Mouse (Mus musculus): ENCODE measurements around the gene Wdr20. TPM values are rescaled to one million over a fixed set of nuclear protein-coding genes. Genes with fewer than 3 reads are reported as not detected.

Wdr20 gene
- polyA plus RNA-seq, 1 experiment = 12.6 TPM

DNA sequence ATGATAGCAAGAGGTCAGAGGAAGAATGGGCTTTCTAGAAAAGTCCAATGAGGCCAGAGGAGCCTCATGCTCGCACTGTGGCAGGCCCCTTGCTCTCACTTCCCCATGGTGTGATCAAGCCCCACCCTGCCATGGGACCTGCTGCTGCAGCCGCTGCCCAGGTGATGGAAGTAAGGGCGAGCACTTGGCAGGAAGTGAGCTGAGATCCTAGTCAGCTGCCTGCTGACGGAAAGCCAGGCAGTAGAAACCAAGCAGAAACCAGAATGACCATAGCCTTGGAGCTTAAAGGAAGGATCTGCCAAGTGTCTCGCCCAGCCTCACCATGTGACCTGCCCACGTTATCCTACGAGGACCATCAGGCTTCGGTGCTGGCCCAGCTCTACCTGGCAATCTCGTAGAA lies 75.4 kb downstream of the Wdr20 start:
- Histone ChIP-seq H3K79me2 (ENCODE audit: control insufficient read depth, insufficient read depth) (no peaks in the 10 kb centered on the region), H3ac (ENCODE audit: control insufficient read depth, insufficient read length, low read depth) (no peak overlapping the region), H3K27me3 (ENCODE audit: control insufficient read depth, insufficient read depth, insufficient read length) (no peaks in the 10 kb centered on the region), H3K4me3 (ENCODE audit: insufficient read depth, poor library complexity, severe bottlenecking) (no peak overlapping the region), H3K79me3 (ENCODE audit: low read depth) (no peaks in the 10 kb centered on the region), H3K36me3 (ENCODE audit: control insufficient read depth, insufficient read depth) (no peaks in the 10 kb centered on the region)
- TF ChIP-seq USF1 (IDR thresholded peaks at IDR 0.05; ENCODE audit: low read depth) = no peak
- no peak for TF ChIP-seq FOSL1 (IDR thresholded peaks at IDR 0.05; ENCODE audit: insufficient read depth, low read length, poor library complexity, severe bottlenecking)
- no peak for TF ChIP-seq CEBPB (IDR thresholded peaks at IDR 0.05; ENCODE audit: low read depth)
- no peak for TF ChIP-seq MYOG (IDR thresholded peaks at IDR 0.05; ENCODE audit: control insufficient read depth, extremely low read depth, insufficient read length)
- no peak for TF ChIP-seq MAX (IDR thresholded peaks at IDR 0.05)
- no peak for TF ChIP-seq MYOD1 (IDR thresholded peaks at IDR 0.05; ENCODE audit: control insufficient read depth, insufficient read length, low read depth)
- TF ChIP-seq CTCF (IDR thresholded peaks at IDR 0.05; ENCODE audit: control insufficient read depth, insufficient read depth, insufficient read length) = no peak

DNA sequence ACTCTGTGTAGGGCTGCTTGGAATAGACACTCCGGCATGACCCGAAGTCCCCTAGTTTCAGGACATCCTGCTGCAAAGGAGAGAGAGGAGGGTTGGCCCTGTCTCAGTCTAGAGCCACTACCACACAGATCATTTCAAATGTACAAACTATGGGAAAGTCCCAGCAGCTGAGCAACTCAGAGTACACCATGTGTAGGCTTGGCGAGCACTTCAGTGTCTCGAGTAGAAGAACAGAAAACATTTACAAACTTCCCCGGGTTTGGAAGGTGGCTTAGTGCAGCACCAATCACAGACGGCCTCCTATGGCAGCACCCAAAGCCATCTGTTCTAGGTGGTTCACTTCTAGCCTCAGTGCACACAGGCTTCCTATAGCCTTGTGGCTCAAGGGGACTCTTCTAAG lies 75.9 kb downstream of the Wdr20 start:
- H3K4me3 ChIP-seq (ENCODE audit: insufficient read depth, poor library complexity, severe bottlenecking) = no peak overlapping the region
- H3K79me3 ChIP-seq (ENCODE audit: low read depth) = no peaks in the 10 kb centered on the region
- H3K27me3 ChIP-seq (ENCODE audit: control insufficient read depth, insufficient read depth, insufficient read length) = no peaks in the 10 kb centered on the region
- no peak overlapping the region for H3ac ChIP-seq (ENCODE audit: control insufficient read depth, insufficient read length, low read depth)
- no peaks in the 10 kb centered on the region for H3K79me2 ChIP-seq (ENCODE audit: control insufficient read depth, insufficient read depth)
- no peak for TF ChIP-seq FOSL1 (IDR thresholded peaks at IDR 0.05; ENCODE audit: insufficient read depth, low read length, poor library complexity, severe bottlenecking)
- no peak for TF ChIP-seq USF1 (IDR thresholded peaks at IDR 0.05; ENCODE audit: low read depth)
- no peak for TF ChIP-seq MYOD1 (IDR thresholded peaks at IDR 0.05; ENCODE audit: control insufficient read depth, insufficient read length, low read depth)
- TF ChIP-seq CEBPB (IDR thresholded peaks at IDR 0.05; ENCODE audit: low read depth) = no peak
- no peak for TF ChIP-seq CTCF (IDR thresholded peaks at IDR 0.05; ENCODE audit: control insufficient read depth, insufficient read depth, insufficient read length)
- H3K36me3 ChIP-seq (ENCODE audit: control insufficient read depth, insufficient read depth) = no peaks in the 10 kb centered on the region

DNA sequence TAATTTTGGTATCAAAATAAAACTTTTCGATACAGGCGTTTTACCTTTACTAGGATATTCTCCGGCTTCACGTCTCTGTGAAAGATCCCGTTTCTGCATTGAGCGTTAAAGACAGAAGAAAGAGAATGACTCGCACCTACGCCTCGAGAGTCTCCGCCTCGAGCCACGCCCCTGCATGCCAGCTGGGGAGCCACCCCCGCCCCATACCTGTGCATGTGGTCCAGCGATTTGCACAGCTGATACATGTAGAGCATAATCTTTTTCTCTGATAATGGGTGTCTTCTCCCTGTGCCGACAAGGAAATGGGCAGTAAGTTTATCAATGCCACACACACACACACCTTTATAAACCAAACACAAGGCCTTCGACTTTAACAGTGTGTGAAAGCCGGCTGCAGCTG lies 77.2 kb downstream of the Wdr20 start:
- TF ChIP-seq MAX (IDR thresholded peaks at IDR 0.05) = no peak
- Histone ChIP-seq H3K79me2 (ENCODE audit: control insufficient read depth, insufficient read depth) (no peaks in the 10 kb centered on the region), H3ac (ENCODE audit: control insufficient read depth, insufficient read length, low read depth) (no peak overlapping the region), H3K79me3 (ENCODE audit: low read depth) (no peaks in the 10 kb centered on the region), H3K36me3 (ENCODE audit: control insufficient read depth, insufficient read depth) (no peaks in the 10 kb centered on the region), H3K27me3 (ENCODE audit: control insufficient read depth, insufficient read depth, insufficient read length) (no peaks in the 10 kb centered on the region), H3K4me3 (ENCODE audit: insufficient read depth, poor library complexity, severe bottlenecking) (no peak overlapping the region)

DNA sequence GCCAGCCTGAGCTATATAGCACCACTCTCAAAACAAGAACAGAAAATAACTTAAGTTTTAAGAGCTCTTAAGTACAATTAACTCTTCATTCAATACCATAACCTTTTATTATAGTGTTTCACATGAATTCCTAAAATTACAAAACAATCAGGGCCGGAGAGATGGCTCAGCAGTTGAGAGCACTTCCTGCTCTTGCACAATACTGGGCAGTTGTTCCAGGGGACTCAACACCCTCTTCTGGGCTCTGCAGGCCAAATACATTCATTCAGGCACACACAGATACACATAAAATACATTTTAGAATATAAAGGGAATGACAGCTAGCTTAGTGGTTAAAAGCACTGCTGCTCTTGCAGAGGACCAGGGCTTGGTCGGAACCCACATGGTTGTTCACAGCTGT lies 79.1 kb downstream of the Wdr20 start:
- H3ac ChIP-seq (ENCODE audit: control insufficient read depth, insufficient read length, low read depth) = no peak overlapping the region
- H3K36me3 ChIP-seq (ENCODE audit: control insufficient read depth, insufficient read depth) = no peaks in the 10 kb centered on the region
- H3K4me3 ChIP-seq (ENCODE audit: insufficient read depth, poor library complexity, severe bottlenecking) = no peak overlapping the region
- no peaks in the 10 kb centered on the region for H3K79me3 ChIP-seq (ENCODE audit: low read depth)
- no peaks in the 10 kb centered on the region for H3K27me3 ChIP-seq (ENCODE audit: control insufficient read depth, insufficient read depth, insufficient read length)
- no peaks in the 10 kb centered on the region for H3K79me2 ChIP-seq (ENCODE audit: control insufficient read depth, insufficient read depth)
- TF ChIP-seq MYOG (IDR thresholded peaks at IDR 0.05; ENCODE audit: control insufficient read depth, extremely low read depth, insufficient read length) (no peak), CTCF (IDR thresholded peaks at IDR 0.05; ENCODE audit: control insufficient read depth, insufficient read depth, insufficient read length) (no peak), MYOD1 (IDR thresholded peaks at IDR 0.05; ENCODE audit: control insufficient read depth, insufficient read length, low read depth) (no peak), USF1 (IDR thresholded peaks at IDR 0.05; ENCODE audit: low read depth) (no peak), CEBPB (IDR thresholded peaks at IDR 0.05; ENCODE audit: low read depth) (no peak), MAX (IDR thresholded peaks at IDR 0.05) (no peak), FOSL1 (IDR thresholded peaks at IDR 0.05; ENCODE audit: insufficient read depth, low read length, poor library complexity, severe bottlenecking) (no peak)

DNA sequence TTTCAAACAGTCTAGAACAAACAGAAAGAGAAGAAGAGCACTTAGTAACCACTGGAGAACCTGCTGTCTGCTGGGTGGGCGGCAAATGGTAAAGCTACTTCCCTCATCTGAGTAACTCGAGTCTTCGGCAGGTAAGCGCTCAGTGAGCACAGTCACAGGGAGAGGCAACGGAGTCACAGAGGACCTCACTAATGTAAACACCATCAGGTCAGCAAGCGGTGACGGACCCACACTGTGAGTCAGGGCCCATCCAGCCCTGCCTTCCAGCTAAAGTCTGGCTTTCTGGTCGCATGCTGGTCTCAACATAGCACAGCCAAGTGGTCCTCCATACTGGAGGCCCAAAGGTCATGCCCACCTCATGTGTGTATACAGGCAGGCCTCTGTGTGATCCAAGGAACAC lies 81.6 kb downstream of the Wdr20 start:
- TF ChIP-seq CEBPB (IDR thresholded peaks at IDR 0.05; ENCODE audit: low read depth) = no peak
- TF ChIP-seq CTCF (IDR thresholded peaks at IDR 0.05; ENCODE audit: control insufficient read depth, insufficient read depth, insufficient read length) = no peak
- no peak for TF ChIP-seq MYOG (IDR thresholded peaks at IDR 0.05; ENCODE audit: control insufficient read depth, extremely low read depth, insufficient read length)
- TF ChIP-seq USF1 (IDR thresholded peaks at IDR 0.05; ENCODE audit: low read depth) = no peak
- TF ChIP-seq MYOD1 (IDR thresholded peaks at IDR 0.05; ENCODE audit: control insufficient read depth, insufficient read length, low read depth) = no peak
- no peak for TF ChIP-seq FOSL1 (IDR thresholded peaks at IDR 0.05; ENCODE audit: insufficient read depth, low read length, poor library complexity, severe bottlenecking)
- no peak for TF ChIP-seq MAX (IDR thresholded peaks at IDR 0.05)
- H3ac ChIP-seq (ENCODE audit: control insufficient read depth, insufficient read length, low read depth) = no peak overlapping the region

DNA sequence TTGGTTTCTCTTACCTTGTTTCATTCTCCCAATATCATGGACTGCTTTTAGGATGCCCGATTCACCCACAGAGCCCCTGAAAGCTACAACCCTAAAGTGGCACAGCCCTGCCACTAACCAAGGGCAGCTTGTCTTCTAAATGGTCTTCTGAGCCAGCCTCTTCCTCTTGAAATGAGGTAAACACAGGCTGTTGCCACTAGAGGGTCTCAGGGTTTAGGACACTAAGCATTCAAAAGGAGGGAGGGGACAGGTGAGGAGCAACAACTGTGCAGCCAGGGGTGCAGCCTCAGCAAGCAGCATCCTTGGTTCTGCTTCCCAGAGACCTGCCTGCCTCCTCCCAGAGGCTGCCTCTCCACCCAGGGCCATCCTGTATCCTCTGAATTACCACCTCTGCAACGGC lies 84.0 kb downstream of the Wdr20 start:
- H3K79me2 ChIP-seq (ENCODE audit: control insufficient read depth, insufficient read depth) = no peaks in the 10 kb centered on the region
- no peak for TF ChIP-seq MAX (IDR thresholded peaks at IDR 0.05)
- TF ChIP-seq USF1 (IDR thresholded peaks at IDR 0.05; ENCODE audit: low read depth) = no peak
- TF ChIP-seq CEBPB (IDR thresholded peaks at IDR 0.05; ENCODE audit: low read depth) = no peak
- TF ChIP-seq MYOD1 (IDR thresholded peaks at IDR 0.05; ENCODE audit: control insufficient read depth, insufficient read length, low read depth) = no peak
- no peak for TF ChIP-seq MYOG (IDR thresholded peaks at IDR 0.05; ENCODE audit: control insufficient read depth, extremely low read depth, insufficient read length)
- no peak for TF ChIP-seq CTCF (IDR thresholded peaks at IDR 0.05; ENCODE audit: control insufficient read depth, insufficient read depth, insufficient read length)
- TF ChIP-seq FOSL1 (IDR thresholded peaks at IDR 0.05; ENCODE audit: insufficient read depth, low read length, poor library complexity, severe bottlenecking) = no peak
- no peak overlapping the region for H3ac ChIP-seq (ENCODE audit: control insufficient read depth, insufficient read length, low read depth)
- no peak overlapping the region for H3K4me3 ChIP-seq (ENCODE audit: insufficient read depth, poor library complexity, severe bottlenecking)
- no peaks in the 10 kb centered on the region for H3K79me3 ChIP-seq (ENCODE audit: low read depth)
- H3K36me3 ChIP-seq (ENCODE audit: control insufficient read depth, insufficient read depth) = no peaks in the 10 kb centered on the region
- no peaks in the 10 kb centered on the region for H3K27me3 ChIP-seq (ENCODE audit: control insufficient read depth, insufficient read depth, insufficient read length)

More for the DNA sequence above, 81.6 kb downstream of the Wdr20 start:
- Histone ChIP-seq H3K79me2 (ENCODE audit: control insufficient read depth, insufficient read depth) (no peaks in the 10 kb centered on the region), H3K79me3 (ENCODE audit: low read depth) (no peaks in the 10 kb centered on the region), H3K27me3 (ENCODE audit: control insufficient read depth, insufficient read depth, insufficient read length) (no peaks in the 10 kb centered on the region), H3K36me3 (ENCODE audit: control insufficient read depth, insufficient read depth) (no peaks in the 10 kb centered on the region), H3K4me3 (ENCODE audit: insufficient read depth, poor library complexity, severe bottlenecking) (no peak overlapping the region)

All from C2C12 (cell line).